Mouse (Mus musculus) thymus, postnatal 0 days (tissue): ENCODE measurements at regions not wholly inside any gene's neighbourhood (a gene's known extent, or its start where the extent isn't known, plus 50 kb on each side); places are given as distances from the start of the nearest gene placed in this dataset.

Experiments
- DNase-seq: peaks from one replicate; pipeline ENCODE4 v3.0.0-alpha.2; 2015; ENCODE audit warnings: low spot score

DNA sequence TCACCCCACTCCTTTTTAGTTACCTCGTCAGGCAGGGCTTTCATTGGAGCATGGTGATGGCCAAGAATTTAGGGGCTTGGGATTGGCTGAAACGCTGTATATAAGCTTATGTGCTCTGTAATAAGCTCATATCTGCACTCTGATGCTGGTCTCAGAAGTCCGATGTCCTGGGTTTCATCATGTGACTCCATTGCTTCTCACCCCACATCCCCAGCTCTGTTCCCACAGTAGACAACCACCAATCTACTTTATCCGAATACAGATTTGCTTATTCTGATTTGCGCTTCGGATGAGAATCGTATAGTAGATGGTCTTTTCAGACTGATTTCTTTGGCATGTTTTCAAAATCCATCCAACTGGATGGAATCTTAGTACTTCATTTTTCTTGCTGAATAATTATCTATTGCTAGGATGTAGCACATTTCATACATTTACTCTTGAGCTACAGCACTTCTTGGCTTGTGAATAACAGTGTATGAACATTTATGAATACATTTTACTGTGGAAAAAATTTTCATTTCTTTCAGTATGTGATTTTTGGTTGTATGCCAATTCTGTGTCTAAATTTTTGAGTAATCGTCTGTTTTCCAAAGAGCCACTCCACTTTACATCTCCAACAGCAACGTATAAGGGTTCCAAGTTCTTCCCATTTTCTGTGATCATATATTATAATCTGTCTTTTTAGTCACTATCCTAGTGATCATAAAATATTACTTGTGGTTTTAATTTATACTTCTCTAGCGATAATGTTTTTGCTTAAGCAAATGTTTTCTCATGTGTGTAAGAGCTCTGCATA, 185.7 kb downstream of the Hace1 start:
- DNase-seq = no peak

DNA sequence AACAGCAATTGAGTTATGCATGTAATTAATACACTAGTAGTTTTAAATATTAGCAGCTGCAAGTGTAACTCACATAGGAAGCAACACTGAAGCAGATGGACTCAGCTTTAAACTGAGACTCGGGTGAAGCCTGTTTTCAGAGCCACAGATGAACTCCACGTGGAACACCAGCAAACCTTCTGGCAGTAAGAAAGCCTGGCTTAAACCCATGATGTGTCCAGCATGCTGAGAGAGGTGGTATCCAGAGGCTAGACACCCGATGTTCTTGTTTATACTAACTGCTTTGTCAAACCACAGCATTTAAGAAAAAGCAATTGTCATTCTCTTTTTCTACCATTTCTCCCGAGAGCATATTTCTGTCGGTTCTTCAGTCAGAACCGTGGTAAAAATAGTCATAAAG, 202.1 kb downstream of the Hace1 start:
- DNase-seq = no peak

DNA sequence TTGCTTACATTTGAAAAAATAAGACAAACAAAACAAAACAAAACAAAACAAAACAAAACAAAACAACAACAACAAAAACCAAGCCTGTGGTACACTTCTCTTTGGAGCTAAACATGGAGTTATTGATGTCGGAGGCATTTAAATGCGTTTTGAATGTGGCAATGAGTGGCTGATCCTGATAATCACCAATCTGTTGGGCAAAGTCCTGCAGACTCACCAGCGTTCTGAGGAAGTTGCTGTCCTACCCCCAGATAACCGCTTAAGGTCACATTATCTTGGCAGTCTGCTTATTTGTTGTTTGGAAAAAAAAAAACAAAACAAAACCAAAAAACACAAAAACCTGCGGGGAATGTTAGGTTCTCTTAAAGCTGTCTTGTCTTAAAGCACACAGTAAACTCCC, 205.4 kb downstream of the Hace1 start:
- no peak for DNase-seq

DNA sequence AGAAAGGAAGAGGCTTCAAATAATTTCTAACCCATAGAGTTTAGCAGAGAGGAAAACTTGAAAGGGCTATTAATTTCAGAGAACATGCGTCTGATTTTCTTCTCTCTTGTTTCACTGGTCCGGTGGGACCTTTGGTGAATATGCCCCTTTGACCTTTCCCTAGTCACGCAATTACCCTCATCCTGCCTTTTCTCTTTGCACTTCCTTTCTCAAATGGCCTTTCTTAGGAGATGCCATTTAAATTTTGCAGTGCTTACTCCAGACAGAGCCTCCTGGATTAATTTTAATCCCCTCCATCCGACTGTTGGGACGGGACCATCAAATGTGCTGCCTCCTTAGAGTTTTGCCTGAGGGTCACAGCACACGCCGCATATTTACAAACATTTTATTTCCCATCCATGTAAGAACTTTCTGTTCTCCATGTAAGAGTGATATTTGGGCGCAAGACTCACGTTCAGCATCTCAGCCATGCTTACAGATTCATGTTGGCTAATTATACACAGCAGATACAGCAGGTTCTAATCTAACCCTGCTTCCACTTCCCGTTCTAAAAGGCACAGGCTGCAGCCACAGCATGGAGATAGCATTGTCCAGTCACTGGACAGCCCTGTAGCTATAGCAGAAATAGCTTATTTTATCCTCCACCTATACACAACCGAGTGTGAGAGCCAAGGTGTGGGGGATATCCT, 206.0 kb downstream of the Hace1 start:
- DNase-seq = no peak

DNA sequence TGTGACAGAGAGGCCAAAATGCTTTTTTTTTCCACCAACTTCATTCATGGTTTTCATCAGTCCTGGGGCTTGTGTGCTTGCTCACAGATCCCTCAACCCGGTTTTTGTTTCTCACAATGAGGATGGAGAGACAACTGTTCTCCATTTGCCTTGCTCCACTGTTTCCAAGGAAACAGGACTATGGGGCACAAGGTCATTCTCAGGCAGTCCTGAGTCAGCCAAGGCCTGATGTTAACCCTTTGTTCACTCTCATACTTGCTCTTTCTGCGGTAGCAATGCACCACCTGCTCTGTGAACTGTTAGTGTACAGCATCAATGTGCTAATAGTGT, 206.5 kb downstream of the Hace1 start:
- DNase-seq = no peak

DNA sequence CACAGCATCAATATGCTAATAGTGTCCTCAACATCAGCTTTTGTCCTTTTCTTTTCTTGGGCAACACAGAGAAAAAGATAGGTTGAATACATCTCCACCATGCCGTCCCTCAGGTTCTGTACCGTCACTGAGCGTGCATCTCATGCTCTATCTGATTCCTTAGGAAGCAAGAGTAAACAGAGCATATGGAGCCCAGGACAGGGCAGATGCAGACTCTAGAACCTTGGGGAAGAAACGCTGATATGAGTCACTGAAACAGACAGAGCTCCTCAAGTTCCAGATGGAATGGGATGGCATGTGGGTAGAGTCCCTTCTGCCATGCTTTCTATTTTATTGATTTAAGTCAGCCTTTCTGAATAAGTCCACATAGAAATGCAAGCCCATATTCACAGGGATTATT, 206.9 kb downstream of the Hace1 start:
- no peak for DNase-seq

DNA sequence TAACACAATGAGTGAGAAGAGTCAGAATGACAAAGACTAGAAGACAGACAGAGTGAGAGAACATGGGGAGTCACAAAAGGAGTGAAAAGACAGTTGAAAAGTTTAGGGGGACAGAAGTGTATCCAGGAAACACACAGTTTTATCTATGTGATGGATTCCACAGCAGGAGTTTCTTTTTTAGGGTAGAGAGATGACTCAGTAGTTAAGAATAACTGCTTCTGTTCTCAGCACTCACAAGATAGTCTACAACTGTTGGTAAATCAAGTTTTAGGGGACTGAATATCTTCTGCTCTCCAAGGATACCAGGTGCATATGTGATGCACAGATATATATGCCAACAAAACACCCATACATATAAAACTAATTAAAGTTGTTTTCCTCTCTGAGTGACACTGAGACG, 210.7 kb downstream of the Hace1 start:
- DNase-seq = no peak

DNA sequence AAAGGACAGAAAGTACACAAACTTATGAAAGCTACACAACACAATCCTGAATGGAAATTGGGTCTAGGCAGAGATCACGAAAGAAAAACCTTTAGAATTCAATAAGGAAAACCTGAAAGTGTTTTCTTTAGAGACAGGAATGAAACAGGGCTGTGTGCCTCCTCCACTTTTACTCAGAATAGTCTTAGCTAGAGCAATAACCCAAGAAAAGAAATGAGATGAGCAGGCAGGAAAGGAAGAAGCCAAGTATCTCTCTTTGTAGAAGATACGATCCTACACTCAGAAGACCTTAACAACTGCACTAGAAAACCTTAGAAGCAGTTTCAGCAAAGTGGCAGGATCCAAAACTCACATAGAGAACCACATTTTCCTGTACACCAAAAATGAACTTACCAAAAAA, 218.0 kb downstream of the Hace1 start:
- no peak for DNase-seq

DNA sequence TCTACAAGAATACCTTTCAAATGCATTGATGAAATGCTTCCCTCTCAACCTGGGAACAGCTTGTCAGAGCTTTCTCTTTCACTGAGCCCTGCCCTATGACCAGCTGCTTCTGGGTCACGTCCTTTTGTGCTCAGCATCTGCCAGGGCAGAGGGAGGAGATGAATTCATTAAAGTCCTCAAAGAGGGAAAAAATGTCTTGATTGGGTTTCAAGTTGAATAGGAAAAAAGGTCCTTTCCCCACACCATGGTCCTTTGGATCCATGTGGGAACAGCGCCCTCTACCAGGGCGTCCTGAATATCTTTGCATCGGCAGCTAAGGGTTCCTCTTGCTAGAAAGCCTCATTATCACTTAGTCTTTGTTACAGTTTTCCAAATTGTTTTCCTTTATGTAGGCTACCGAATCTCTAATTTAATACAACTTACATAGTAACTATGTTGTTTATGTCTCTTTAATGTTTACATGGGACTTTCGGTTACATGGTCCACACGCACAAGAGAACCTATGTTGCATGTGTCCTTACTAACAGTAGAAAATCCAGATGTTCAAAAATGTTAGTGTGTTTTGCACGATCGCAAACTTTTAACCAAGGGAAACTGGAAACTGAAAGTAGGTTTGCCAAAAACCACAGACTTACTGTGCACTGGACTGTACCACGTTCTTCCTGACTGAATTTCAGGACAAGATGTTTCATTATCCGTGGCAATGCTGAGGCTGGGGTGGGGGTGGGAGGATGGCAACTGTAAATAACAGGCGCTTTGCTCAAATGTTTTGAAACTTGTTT, 222.6 kb downstream of the Hace1 start:
- DNase-seq = peak; percentile 19

DNA sequence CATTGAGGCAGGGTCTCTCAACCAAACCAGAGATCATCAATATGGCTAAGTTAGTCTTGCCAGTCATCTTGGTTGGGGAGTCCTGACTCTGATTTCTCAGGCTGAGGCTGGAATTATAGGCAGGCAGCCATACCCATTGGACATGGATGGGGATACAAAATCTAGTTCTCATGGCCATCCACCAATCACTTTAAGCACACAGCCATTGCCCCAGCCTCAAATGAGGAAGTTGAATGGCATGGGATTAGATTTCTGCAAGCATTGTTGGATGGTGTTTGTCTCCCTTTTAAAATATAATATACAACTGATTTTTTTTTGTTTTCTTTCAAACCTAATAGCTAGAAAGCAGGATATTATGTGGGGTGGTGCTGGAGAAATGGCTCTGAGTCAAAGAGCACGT, 223.8 kb downstream of the Hace1 start:
- no peak for DNase-seq

DNA sequence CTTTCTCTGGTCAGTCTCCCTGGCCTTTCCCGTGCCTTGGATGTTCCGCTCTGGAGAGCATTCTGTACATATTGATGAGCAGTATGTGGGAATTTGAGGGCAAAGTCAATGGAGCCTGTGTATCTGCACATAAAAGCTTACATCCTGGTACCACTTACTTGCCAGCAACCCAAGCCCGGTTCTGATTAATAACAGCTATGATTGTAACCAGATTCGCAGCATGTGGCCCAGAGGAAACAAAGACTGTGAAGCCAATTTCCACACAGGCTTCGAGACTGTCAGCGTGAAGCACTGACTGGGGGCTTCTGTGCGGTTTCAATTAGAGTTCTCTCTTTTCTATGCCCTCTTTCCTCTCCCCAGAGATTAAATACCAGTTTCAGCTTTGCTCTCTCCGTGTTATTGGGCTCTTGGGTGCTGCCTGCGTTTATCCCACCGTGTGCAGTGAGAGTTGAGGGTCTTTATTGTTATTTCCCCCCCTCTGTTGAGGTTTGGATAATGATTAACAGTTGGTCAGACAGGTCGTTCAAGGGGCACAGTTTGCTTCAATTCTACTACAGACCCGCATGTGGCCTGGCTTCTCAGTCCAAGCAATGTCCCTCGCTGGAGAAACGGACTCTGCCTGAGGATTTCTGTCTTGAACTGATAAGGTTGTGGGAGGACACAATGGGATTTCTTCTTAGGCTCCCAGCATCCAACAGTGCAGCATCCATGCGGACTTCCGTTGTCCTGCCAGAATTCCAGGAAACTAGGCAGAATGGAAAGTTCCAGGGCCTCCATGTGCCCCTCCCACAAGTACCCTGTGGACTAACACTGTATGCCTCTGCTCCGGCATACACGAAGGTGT, 229.6 kb downstream of the Hace1 start:
- no peak for DNase-seq

DNA sequence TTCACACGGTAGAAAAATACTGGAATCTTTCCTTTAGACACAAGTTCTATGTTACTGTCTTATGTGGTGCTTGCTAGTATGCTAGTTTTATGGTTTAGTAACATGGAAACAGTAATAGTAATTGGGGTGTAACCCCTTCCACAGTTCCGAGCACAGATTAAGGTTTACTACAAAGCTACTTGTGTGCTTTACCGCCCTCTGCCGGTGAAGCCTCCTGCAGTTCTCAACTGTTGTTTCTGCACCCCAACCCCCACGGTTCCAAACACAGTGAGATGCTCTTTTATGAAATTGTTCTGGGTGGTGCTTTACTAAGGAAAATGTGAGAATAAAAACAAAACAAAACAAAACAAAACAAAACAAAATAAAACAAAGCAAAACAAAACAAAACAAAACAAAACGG, 234.3 kb downstream of the Hace1 start:
- peak; percentile 43 for DNase-seq

DNA sequence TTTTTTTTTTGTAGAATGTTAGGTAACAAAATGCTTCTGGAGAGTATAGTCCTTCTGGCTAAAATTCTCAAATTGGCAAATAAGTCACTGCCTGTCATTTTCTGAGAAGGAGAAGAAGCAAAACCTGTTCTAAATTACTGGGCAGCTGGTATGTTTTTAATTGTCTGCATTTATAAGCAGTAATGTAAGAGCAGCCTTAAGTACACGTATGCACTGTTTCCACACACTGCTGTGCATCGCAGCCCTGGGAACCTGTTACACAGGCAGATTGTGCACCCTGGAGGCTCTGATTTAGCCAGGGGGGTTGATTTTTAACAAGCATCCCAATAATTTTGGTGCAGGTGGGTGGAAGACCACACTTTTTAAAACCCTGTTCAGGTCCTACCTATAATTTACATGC, 236.2 kb downstream of the Hace1 start:
- no peak for DNase-seq

DNA sequence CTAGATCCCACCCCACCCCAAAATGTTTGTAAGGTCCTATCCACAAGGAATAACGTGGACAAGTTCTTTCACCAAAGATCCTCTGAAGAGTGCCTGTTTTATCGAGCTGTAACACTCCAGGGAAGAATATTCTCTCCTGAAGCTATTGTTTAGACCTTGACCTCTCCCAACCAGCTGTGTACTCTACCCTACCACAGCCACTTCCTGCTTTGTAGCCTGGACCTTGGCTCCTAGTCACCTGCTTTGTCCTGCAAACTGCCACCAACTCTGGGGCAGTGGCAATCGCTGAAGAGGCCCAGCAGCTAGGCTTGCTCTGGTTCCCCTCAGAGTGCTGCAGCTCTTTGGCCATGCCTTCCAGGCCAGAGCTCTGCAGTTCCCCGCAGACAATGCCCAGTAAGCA, 239.1 kb downstream of the Hace1 start:
- DNase-seq = no peak

DNA sequence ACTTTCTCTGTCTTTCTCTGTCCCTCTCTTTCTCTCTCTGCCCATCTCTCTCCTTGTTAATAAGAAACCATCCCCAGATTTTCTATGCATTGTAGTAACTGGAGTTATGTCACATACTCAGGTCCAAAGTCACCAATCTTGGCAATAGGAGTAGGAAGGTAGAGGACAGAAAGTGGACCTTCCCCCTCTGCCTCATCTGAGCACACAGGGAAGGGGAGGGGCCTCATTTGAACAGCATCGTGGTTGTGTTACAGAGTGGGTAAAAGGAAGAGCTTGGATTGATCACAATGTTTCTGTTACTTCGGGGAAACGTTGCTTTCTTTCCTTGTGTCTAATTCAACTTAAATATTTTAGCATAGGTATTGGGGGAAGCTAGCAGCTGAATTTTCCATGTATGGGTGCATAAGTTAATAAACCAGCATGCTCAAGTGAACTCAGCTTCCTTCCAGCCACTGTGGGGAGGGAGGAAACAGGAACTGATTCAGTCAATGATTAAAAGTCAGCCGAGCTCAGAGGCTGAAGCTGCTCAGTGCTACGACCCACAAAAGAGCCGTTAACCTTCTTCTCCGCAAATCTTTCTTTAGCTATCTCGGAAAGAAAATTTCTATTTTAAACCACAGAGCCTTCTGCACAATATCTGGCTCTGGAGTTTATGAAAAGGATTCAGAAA, 243.5 kb downstream of the Hace1 start:
- DNase-seq = peak; percentile 41

DNA sequence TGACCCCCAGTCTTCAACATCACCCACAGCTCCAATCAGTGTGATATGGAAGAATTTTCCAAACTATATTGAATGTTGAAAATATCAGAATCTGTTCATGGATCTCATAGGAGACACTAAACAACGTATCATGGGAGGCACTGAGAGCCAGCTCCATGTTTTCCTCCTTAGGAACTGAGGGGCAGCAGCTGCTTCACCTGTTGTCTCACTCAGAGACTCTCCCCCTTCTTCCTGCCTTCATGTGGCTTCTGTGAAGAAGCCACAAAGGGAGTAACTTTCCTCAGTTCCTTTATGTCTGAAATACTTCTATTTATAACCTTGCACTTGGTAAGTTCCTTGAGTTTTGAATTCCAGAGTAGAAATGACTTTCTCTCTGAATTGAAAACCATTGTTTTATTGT, 244.6 kb downstream of the Hace1 start:
- DNase-seq = peak; percentile 62

DNA sequence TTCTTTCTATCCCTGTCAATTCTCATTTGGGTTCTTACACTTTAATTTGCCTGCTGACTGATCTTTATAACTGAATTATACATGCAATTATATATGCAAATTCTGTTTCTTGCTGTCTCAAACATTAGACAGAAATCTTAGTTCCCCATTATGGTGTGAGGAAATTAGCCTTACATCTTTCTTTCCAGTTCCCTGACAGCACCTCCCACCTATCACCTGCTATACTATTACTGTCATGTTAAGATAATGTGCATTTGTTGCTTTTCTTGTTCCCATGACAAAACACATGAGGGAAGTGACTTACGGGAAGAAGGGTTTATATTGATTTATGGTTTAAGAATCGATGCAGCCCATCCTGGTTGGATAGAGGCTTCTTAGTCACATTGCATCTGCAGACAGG, 246.0 kb downstream of the Hace1 start:
- DNase-seq = no peak

DNA sequence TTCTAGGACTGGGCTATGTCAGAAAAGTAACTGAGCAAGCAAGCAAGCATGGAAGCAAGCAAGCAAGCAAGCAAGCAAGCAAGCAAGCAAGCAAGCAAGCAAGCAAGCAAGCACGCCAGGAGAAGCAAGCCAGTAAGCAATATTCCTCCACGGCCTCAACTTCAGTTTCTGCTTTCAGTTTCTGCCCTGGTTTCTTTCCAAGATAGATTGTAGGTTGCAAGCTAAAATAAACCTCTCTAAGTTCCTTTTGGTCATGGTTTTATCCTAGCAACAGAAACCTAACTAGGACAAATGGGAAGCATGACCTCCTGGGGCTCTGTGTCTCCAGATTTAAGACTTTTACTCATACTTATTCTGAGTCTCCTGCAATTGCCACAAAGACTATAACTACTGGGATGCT, 271.0 kb downstream of the Hace1 start:
- DNase-seq = no peak

DNA sequence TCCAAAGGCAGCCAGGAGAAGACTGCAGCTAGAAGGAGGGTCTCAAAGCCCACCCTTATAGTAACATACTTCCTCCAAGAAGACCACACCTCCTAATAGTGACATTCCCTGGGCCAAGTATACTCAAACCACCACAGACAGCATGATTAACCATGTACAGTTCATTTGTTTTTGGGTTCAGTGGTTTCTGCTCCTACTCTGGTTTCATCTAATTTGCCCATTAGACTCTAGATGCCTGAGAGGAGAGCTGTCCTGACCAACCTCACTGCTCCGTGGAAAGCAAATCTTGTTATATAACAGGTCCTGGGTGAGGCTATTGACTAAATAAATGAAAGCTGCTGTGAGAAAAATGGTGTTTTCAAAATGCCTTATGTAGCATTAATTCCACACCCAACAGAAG, 272.2 kb downstream of the Hace1 start:
- DNase-seq = no peak

DNA sequence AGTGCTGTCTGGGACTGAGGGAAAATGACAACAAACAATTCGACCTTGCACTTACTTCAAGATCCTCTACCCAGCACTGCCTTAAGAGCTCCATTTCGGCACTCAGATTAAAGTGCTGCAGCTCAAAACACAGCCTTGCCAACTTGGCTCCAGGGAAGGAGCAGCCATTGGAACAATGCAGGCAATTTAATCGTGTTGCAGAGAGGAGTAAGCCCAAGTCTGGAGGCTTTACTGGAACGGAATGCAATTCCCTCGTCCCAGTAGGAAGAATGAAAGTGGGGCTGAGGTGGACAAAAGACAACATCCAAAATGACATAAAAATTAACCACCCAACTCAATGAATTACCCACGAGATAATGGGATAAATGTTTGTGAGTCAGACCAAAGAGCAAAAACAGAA, 273.0 kb downstream of the Hace1 start:
- DNase-seq = no peak

DNA sequence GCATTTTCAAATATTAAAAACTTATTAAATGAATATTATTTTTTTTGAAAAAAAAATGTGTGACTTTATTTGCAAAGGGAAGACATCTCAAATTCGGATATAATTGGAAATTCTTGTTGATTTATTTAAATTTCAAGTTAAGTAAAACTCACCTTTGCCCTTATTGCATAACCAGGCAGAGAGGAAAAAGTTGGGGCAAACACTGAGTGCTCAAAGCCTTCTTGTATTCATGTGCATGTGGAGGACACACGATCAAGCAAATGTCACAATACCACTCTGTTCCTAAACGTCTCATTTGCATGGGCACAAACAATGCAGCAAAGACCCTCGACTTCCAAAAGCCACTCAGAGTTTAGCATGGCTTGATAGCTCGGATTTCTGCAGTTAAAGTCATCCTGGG, 275.1 kb downstream of the Hace1 start:
- DNase-seq = no peak
